Mouse (Mus musculus): ENCODE results near the gene Zfp697. TPM values are rescaled to one million over a fixed set of nuclear protein-coding genes. Genes with fewer than 3 reads are reported as not detected.
"Not testable (repeated sequence)": the region's sequence is repeated elsewhere in the genome, so short reads cannot be mapped to it uniquely, and the experiment has no call there.

Zfp697 gene
- polyA plus RNA-seq, 1 experiment from 2014 or later = 12.1 TPM

DNA sequence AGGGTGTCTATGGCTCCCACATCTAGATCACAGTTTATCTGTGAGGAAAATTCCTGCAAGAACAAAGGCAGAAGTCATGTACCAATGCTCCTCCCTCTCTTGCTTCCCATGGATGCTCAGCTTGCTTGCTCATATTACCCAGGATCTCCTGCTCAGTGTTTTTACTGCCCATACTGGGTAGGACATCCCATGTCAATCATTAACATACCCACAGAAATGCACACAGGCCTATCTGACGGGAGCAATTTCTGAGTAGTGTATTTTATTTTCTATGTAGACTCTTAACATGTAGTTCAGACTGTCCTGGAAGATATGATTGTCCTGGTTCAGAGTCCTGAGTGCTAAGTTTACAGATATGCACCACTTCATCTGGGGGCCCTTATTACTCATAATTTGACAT, 199.9 kb downstream of the Zfp697 start:
- not testable (repeated sequence) for H3K9me3 ChIP-seq (replicated peaks; ENCODE audit: control insufficient read depth, low read length); H3K36me3 ChIP-seq (ENCODE audit: control insufficient read depth, insufficient read depth, low read length); H3K9ac ChIP-seq (ENCODE audit: low read depth, low read length); H3K4me2 ChIP-seq; H3K4me3 ChIP-seq (ENCODE audit: low read depth, low read length); H3K27me3 ChIP-seq (ENCODE audit: control insufficient read depth, insufficient read depth, low read length); H3K27ac ChIP-seq (ENCODE audit: low read depth, low read length); ATAC-seq (replicated peaks; ENCODE audit: insufficient number of reproducible peaks, low FRiP score, low TSS enrichment); H3K4me1 ChIP-seq (ENCODE audit: control insufficient read depth, insufficient read depth, low read length)
- no CpG with 5 or more reads among the region's 1 CpGs for WGBS (ENCODE audit: insufficient replicate concordance)

GRCm38 (mm10) chr3:98582622-98583021, 200.4 kb downstream of the Zfp697 start:
- ATAC-seq (replicated peaks; ENCODE audit: insufficient number of reproducible peaks, low FRiP score, low TSS enrichment); H3K27me3 ChIP-seq (ENCODE audit: control insufficient read depth, insufficient read depth, low read length); H3K9ac ChIP-seq (ENCODE audit: low read depth, low read length); H3K4me1 ChIP-seq (ENCODE audit: control insufficient read depth, insufficient read depth, low read length); H3K4me2 ChIP-seq; H3K9me3 ChIP-seq (replicated peaks; ENCODE audit: control insufficient read depth, low read length); H3K36me3 ChIP-seq (ENCODE audit: control insufficient read depth, insufficient read depth, low read length); H3K4me3 ChIP-seq (ENCODE audit: low read depth, low read length); H3K27ac ChIP-seq (ENCODE audit: low read depth, low read length): not testable (repeated sequence)

DNA sequence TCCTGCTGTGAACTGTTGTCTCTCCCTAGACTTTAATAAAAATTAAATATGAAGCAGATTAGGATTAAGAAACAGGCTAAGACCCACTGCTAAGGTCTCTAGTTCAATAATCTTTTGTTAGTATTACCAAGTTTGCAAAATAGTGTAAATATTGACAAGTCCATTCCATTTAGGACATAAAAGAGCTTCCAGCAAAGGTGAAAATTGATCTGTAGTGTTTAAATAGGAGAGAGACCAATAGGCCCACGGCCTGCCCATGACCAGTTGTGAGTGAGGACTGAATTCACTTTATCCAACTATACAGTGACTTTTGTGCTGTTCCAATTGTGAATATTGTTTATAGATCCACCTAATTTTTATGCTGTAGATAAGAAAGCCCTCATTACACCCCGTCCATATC, 205.5 kb downstream of the Zfp697 start:
- Histone ChIP-seq H3K4me1 (ENCODE audit: control insufficient read depth, insufficient read depth, low read length) (no peaks in the 10 kb centered on the region), H3K36me3 (ENCODE audit: control insufficient read depth, insufficient read depth, low read length) (no peaks in the 10 kb centered on the region), H3K9me3 (replicated peaks; ENCODE audit: control insufficient read depth, low read length) (no peaks in the 10 kb centered on the region), H3K27me3 (ENCODE audit: control insufficient read depth, insufficient read depth, low read length) (no peaks in the 10 kb centered on the region), H3K4me3 (ENCODE audit: low read depth, low read length) (no peak overlapping the region), H3K27ac (ENCODE audit: low read depth, low read length) (no peak overlapping the region), H3K9ac (ENCODE audit: low read depth, low read length) (no peak overlapping the region), H3K4me2 (no peak overlapping the region)
- 79% methylated on average over 2 of the region's 2 CpGs for WGBS (ENCODE audit: insufficient replicate concordance)
- no peak for ATAC-seq (replicated peaks; ENCODE audit: insufficient number of reproducible peaks, low FRiP score, low TSS enrichment)

DNA sequence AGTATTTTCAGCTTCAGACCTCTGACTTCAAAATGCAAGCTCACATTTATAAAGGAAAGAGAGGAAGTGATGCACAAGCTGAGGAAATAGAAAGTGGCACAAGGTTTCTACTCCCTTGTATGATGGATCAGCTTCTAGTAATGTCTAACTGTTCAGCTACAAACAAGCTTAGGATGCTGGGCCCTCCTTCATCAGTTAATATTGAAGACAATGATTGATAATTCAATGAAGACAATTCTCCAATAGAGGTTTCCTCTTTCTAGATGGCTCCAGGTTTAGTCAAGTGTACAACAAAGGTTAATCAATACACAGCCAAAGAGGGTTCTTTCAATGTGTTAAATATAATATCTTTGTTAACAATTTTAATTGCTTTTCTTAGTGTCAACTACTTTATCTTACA, 206.4 kb downstream of the Zfp697 start, which contains the start of gene Gm10681:
Gm10681 (minus strand) TSS at position 101 of the 400 bp plus-strand sequence.
- ATAC-seq (replicated peaks; ENCODE audit: insufficient number of reproducible peaks, low FRiP score, low TSS enrichment) = no peak
- Histone ChIP-seq H3K27me3 (ENCODE audit: control insufficient read depth, insufficient read depth, low read length) (no peaks in the 10 kb centered on the region), H3K36me3 (ENCODE audit: control insufficient read depth, insufficient read depth, low read length) (no peaks in the 10 kb centered on the region), H3K4me2 (no peak within 1 kb of the TSS), H3K4me3 (ENCODE audit: low read depth, low read length) (no peak within 1 kb of the TSS), H3K27ac (ENCODE audit: low read depth, low read length) (no peak within 1 kb of the TSS), H3K4me1 (ENCODE audit: control insufficient read depth, insufficient read depth, low read length) (no peaks in the 10 kb centered on the region), H3K9me3 (replicated peaks; ENCODE audit: control insufficient read depth, low read length) (no peaks in the 10 kb centered on the region), H3K9ac (ENCODE audit: low read depth, low read length) (no peak within 1 kb of the TSS)

GRCm38 (mm10) chr3:98613540-98613939, 231.3 kb downstream of the Zfp697 start:
- not testable (repeated sequence) for H3K9ac ChIP-seq (ENCODE audit: low read depth, low read length); ATAC-seq (replicated peaks; ENCODE audit: insufficient number of reproducible peaks, low FRiP score, low TSS enrichment); H3K27me3 ChIP-seq (ENCODE audit: control insufficient read depth, insufficient read depth, low read length); H3K4me1 ChIP-seq (ENCODE audit: control insufficient read depth, insufficient read depth, low read length); H3K9me3 ChIP-seq (replicated peaks; ENCODE audit: control insufficient read depth, low read length); H3K36me3 ChIP-seq (ENCODE audit: control insufficient read depth, insufficient read depth, low read length); H3K27ac ChIP-seq (ENCODE audit: low read depth, low read length); H3K4me2 ChIP-seq; H3K4me3 ChIP-seq (ENCODE audit: low read depth, low read length)

DNA sequence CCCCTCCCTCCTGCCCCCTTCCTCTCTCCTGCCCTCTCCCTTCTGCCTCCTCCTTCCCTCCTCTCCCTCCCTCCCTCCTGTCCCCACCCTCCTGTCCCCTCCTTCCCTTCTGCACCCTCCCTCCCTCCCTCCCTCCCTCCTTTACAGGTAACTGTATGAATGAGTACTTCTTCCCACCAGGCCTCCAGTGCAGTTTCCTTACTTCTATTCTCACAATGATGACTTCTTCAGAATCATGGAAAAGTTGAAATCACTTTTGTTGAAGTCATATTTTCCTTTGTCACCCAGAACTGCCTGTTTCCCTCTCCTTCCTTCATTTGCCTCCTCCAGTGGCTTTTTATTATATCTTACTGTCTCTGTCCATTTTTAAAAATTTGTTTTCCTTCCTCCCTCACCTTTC, 231.7 kb downstream of the Zfp697 start:
- Histone ChIP-seq H3K4me1 (ENCODE audit: control insufficient read depth, insufficient read depth, low read length) (no peaks in the 10 kb centered on the region), H3K4me3 (ENCODE audit: low read depth, low read length) (no peak overlapping the region), H3K9ac (ENCODE audit: low read depth, low read length) (no peak overlapping the region), H3K9me3 (replicated peaks; ENCODE audit: control insufficient read depth, low read length) (no peaks in the 10 kb centered on the region), H3K27me3 (ENCODE audit: control insufficient read depth, insufficient read depth, low read length) (no peaks in the 10 kb centered on the region), H3K36me3 (ENCODE audit: control insufficient read depth, insufficient read depth, low read length) (no peaks in the 10 kb centered on the region), H3K4me2 (no peak overlapping the region), H3K27ac (ENCODE audit: low read depth, low read length) (no peak overlapping the region)
- no peak for ATAC-seq (replicated peaks; ENCODE audit: insufficient number of reproducible peaks, low FRiP score, low TSS enrichment)

GRCm38 (mm10) chr3:98614406-98614927, 232.2 kb downstream of the Zfp697 start:
- WGBS (ENCODE audit: insufficient replicate concordance) = 61% methylated on average over 2 of the region's 2 CpGs
- H3K4me1 ChIP-seq (ENCODE audit: control insufficient read depth, insufficient read depth, low read length); H3K9me3 ChIP-seq (replicated peaks; ENCODE audit: control insufficient read depth, low read length); H3K4me3 ChIP-seq (ENCODE audit: low read depth, low read length); H3K27ac ChIP-seq (ENCODE audit: low read depth, low read length); H3K36me3 ChIP-seq (ENCODE audit: control insufficient read depth, insufficient read depth, low read length); H3K9ac ChIP-seq (ENCODE audit: low read depth, low read length); H3K27me3 ChIP-seq (ENCODE audit: control insufficient read depth, insufficient read depth, low read length); H3K4me2 ChIP-seq; ATAC-seq (replicated peaks; ENCODE audit: insufficient number of reproducible peaks, low FRiP score, low TSS enrichment): not testable (repeated sequence)

DNA sequence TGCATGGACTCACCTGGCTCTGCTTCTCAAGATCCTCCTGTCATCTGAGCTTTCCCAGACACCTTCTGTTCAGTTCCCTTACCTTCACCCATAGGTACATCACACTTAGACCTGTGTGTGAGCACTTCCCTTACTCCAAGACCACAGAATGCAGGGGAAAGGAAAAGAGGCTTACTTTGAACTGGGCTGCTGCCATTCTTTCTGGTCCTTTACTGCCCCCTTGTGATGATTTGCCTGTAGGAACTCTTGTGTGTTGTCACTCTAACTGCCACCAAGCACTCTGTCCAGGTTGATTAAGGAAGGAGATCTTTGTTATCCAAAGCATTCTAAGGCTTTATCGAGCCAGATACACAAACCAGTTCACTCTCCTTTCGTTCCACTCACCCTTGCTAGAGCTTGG, 234.0 kb downstream of the Zfp697 start:
- not testable (repeated sequence) for H3K4me2 ChIP-seq; H3K27me3 ChIP-seq (ENCODE audit: control insufficient read depth, insufficient read depth, low read length); H3K36me3 ChIP-seq (ENCODE audit: control insufficient read depth, insufficient read depth, low read length); ATAC-seq (replicated peaks; ENCODE audit: insufficient number of reproducible peaks, low FRiP score, low TSS enrichment); H3K4me1 ChIP-seq (ENCODE audit: control insufficient read depth, insufficient read depth, low read length); H3K4me3 ChIP-seq (ENCODE audit: low read depth, low read length); H3K27ac ChIP-seq (ENCODE audit: low read depth, low read length); H3K9me3 ChIP-seq (replicated peaks; ENCODE audit: control insufficient read depth, low read length); H3K9ac ChIP-seq (ENCODE audit: low read depth, low read length)
- WGBS (ENCODE audit: insufficient replicate concordance) = 19% methylated on average over 2 of the region's 2 CpGs

DNA sequence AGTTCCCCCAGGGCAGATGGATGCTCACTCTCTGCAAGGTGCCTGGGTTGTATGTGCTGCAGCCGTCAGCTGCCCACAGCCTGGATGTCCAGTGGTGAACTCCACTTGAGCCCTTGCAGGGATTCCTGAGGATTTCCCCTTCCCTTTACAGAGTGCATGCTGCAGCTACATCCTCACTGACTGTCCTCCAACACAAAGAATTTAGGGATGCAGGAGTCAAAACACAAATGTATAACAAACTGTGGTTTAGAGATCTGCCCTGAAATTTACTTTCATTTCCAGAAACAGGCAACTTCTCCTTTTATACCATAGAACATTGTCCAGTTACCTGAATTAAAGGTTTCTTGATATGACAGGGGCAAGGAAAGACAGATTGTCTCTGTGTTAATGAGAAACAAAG, 234.5 kb downstream of the Zfp697 start:
- H3K9ac ChIP-seq (ENCODE audit: low read depth, low read length); H3K4me2 ChIP-seq; H3K4me1 ChIP-seq (ENCODE audit: control insufficient read depth, insufficient read depth, low read length); H3K27ac ChIP-seq (ENCODE audit: low read depth, low read length); H3K36me3 ChIP-seq (ENCODE audit: control insufficient read depth, insufficient read depth, low read length); H3K27me3 ChIP-seq (ENCODE audit: control insufficient read depth, insufficient read depth, low read length); H3K4me3 ChIP-seq (ENCODE audit: low read depth, low read length); ATAC-seq (replicated peaks; ENCODE audit: insufficient number of reproducible peaks, low FRiP score, low TSS enrichment); H3K9me3 ChIP-seq (replicated peaks; ENCODE audit: control insufficient read depth, low read length): not testable (repeated sequence)
- 80% methylated on average over 1 of the region's 1 CpGs for WGBS (ENCODE audit: insufficient replicate concordance)
